Mouse (Mus musculus) left cerebral cortex, adult 8-10 months (tissue): ENCODE data around the gene Mob2. TPM values are rescaled to one million over a fixed set of nuclear protein-coding genes. Genes with fewer than 3 reads are reported as not detected.
A peak's percentile ranks its signal among the peaks of the same experiment; 100 is the strongest.

ENCODE experiments used
- DNase-seq, 2 experiments: peaks; one replicate each; pipeline ENCODE4 v3.0.0; 2022; ENCODE audit warnings: low spot score in 2 of 2
- total RNA-seq, 4 experiments: library from RNA; stranded (reverse); gene quantifications; 2 replicates each; pipeline ENCODE4 v1.2.4; 2022

Gene Mob2
- 10 to 100 TPM; 32.6 to 34.9 (median 33.7) TPM for total RNA-seq

GRCm38 (mm10) chr7:142060931-142061565 is at the start of gene Mob2:
Gene Mob2 (minus strand): TSS chr7:142061065.
- DNase-seq: peak; percentile 79 to 83

GRCm38 (mm10) chr7:142104747-142105146 is 43.9 kb upstream of the Mob2 start:
- DNase-seq: no peak

DNA sequence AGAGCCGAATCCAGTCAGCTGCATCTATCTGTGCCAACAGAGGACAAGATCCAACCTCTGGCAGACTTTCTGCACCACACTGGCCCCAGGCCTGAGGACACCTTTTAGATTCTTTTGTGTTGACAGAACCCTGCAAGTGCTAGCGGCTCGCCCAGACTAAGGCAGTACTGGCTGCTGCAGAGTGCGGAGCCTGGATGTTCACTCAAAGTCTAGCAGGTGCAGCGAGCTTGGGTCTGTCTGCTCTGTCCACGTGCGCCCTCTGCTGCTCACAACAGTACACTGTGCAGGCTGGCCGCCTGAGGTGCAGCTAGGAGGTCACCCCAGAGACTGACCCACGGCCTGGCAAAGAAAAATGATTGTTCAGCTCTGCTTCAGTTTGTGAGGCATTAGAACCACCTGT is 36.9 kb upstream of the Mob2 start:
- DNase-seq: no peak

DNA sequence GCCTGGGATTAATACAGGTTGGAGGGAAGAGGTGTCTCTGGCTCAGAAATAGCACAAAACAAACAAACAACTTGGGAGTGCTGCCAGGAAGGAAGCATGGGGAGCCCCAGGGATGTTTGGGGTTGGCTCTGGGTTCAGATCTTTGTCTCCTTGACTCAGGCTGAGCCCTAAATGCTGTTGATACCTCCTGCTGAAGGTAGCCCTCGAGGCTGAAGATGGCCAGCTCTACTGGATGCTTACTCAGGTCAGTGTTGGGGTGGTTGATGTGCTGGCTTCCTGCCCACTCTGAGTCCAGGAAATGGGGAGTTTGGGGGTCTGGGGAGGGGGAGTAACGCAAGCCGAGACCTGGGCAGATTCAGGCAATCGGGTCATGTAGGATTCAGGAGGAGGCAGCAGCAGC is 35.8 kb upstream of the Mob2 start:
- DNase-seq: no peak

GRCm38 (mm10) chr7:142095183-142095931 is 34.5 kb upstream of the Mob2 start, which contains the start of gene Dusp8:
Gene Dusp8 (minus strand): TSS chr7:142095843.
- DNase-seq: peak; percentile 85 to 93

- DNase-seq: peak in 1 of 2 experiments; percentile 78
These were observed 33.7 kb upstream of the Mob2 start for GRCm38 (mm10) chr7:142094301-142095143.

DNA sequence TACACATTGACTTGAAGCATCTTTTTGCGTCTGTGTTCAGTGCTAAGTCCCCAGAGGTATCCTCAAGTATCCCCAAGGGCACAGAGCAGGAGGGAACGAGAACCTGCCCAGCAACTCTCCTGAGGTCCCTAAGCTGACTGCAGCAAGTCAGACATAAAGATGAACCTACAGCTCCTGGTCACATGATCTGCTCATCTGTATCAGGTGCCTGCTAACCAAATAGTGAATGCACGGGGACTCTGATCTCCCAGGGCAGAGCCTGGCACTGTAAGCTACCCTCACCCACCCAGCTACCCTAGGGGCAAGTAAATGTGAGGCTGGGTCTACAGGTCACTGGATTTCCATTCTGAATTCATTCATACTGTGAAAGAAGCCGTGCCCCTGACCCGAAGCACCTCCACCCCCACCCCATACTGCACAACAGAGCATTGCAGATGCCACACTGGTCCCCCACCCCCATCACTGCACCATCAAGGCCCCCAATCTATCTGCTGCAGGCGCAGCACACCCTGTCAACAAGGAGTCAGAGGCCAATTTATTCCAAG is 32.9 kb upstream of the Mob2 start:
- no peak for DNase-seq

- DNase-seq: no peak
These were observed 32.1 kb upstream of the Mob2 start for GRCm38 (mm10) chr7:142092991-142093390.

GRCm38 (mm10) chr7:142091848-142092247 is 31.0 kb upstream of the Mob2 start:
- peak in 1 of 2 experiments; percentile 74 for DNase-seq

GRCm38 (mm10) chr7:142089648-142090447 is 29.0 kb upstream of the Mob2 start:
- no peak for DNase-seq

GRCm38 (mm10) chr7:142088886-142089285 is 28.0 kb upstream of the Mob2 start:
- DNase-seq: peak in 1 of 2 experiments; percentile 71

DNA sequence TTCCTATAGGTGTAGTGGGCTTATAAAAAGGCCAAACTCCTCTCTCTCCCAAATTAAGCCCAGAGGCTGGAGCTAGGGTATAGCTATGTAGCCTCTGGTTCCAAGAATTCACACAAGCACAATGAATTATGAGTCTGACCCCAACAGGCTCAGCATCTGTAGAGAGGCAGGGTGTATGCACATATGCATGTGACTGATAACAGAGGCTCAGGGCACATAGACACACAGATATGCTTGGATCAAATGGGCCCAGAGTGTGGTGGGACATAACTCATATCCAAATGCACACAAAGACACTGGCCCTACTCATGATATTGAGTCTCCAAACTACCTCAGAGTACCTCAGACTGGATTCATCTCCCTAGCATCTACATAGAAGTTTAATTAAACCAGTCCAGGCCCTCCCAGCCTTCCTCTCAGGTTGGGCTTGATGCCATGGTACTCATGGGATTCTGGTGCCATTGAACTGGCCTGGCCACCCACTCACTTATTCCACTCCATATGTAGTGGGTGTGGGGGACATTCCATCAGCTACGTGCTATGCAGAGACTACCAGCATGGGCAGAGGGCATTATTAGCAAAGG is 26.3 kb upstream of the Mob2 start:
- no peak for DNase-seq

DNA sequence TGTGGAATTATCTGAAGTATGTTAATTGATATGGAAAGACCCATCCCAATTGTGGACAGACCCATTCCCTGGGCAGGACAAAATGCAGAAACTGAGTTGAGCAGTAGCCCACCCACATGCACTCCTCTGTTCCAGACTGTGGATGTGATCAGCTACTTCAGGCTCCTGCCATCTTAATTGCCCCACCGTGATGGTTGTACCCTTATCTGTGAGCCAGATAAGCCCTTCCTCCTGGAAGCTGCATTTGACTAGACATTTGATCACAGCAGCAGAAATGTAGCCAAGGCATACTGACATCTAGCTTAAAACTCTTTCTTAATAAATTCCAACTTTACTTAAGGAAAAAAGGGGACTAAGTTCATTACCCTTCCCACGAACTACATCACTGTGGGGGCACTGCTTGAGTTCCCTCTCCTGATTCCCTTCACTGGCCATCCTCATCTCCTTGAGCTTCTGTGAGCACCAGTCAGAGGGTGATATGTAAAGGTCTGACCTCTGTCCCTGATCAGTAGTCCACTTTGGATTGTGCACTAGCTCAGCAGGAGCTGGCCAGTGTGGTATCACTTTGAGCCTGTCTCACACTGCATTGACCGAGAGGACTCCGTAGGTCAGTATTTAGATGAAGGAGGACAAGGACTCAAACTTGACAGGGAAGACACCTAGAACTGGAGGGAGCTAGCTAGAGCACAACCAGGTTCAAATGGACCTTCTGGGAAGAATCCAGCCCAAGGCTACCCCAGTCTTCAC is 25.5 kb upstream of the Mob2 start:
- DNase-seq: no peak

DNA sequence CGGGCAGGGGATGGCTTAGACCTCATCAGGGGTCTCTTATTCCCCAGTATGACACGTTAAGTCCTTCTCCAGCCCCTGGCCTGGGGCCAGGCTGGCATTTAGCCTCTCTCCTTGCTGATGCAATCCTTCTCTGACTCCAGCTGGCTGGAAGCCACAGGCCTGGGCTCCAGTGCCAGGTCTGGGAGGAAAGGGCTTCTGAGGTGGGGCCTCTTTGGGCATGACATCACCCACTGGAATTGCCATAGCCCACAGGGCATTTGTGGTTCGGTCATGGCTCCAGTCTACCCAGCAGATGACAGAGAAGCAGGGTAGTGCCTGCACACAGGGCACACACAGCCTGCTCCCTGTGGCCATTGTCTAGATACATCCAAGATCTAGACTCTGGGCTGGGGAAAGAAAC is 24.0 kb upstream of the Mob2 start:
- no peak for DNase-seq

DNA sequence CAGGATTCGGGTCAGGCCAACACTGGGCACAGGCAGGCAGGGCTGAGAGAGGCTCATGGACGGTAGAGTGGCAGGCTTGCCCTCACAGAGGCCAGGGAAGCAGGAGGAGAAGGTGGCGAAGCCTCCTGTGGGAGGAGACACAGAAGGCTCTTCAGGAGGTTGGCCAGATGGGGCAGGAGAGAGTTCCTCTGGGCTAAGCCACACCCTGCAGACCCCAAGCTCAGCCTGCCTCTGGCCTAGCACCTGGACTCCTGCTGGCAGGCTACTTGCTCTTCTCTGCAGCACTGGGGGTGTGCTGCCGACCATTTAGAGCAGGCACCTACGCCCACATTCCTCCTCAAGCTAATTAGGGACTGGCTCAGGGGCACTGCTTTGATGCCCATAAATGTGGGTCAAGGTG is 23.5 kb upstream of the Mob2 start:
- DNase-seq: no peak

GRCm38 (mm10) chr7:142083588-142084317 is 22.9 kb upstream of the Mob2 start:
- DNase-seq: no peak

GRCm38 (mm10) chr7:142082607-142083006 is 21.7 kb upstream of the Mob2 start:
- no peak for DNase-seq

DNA sequence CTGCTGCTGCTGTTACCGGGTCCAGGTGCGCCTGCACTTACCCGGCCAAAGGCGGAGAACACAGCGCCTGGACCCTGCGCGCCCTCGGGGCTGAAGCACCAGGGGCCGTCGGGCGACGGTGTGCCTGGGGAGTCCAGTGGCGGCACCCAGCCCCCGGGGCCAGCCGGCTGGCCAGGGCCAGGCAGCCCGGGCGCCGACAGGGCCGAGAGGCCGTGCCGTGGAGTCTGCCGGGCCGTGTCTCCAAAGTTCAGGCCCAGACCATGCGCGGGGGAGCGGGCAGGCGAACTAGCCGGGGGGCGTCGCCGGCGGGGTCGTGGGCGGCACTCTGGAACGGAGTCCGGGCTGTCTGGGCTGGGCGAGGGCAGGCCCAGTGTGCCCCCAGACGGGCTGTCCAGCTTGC is 21.3 kb upstream of the Mob2 start:
- DNase-seq: no peak

GRCm38 (mm10) chr7:142081736-142082135 is 20.9 kb upstream of the Mob2 start:
- DNase-seq: no peak
